Mouse (Mus musculus) stomach, embryonic 16.5 days (tissue): ENCODE data around the gene Tom1l2. TPM values are rescaled to one million over a fixed set of nuclear protein-coding genes. Genes with fewer than 3 reads are reported as not detected.

Experiments
- ATAC-seq: fragments of 200-750 bp; cut with Nextera tagmentation; 2 replicates; pipeline ENCODE4 v1.8.0; 2017; ENCODE audit warnings: moderate number of reproducible peaks, moderate TSS enrichment; ENCODE audit not compliant: insufficient read depth, low FRiP score
- H3K27ac ChIP-seq: fragments of 300-500 bp; sonication (generic); 2 replicates; pipeline ENCODE4 v1.5.1; 2014; ENCODE audit warnings: low read length
- H3K27me3 ChIP-seq: fragments of 300-500 bp; sonication (generic); 2 replicates; pipeline ENCODE4 v1.6.1; 2014; ENCODE audit warnings: low read length, control low read depth, mixed read lengths; ENCODE audit not compliant: control insufficient read depth, insufficient read depth
- H3K36me3 ChIP-seq: fragments of 300-500 bp; sonication (generic); 2 replicates; pipeline ENCODE4 v1.6.1; 2014; ENCODE audit warnings: low read length; ENCODE audit not compliant: control insufficient read depth, insufficient read depth
- H3K4me1 ChIP-seq: fragments of 300-500 bp; sonication (generic); 2 replicates; pipeline ENCODE4 v1.6.1; 2014; ENCODE audit warnings: low read length, control low read depth, mixed read lengths; ENCODE audit not compliant: control insufficient read depth, insufficient read depth
- H3K4me2 ChIP-seq: fragments of 300-500 bp; sonication (generic); 2 replicates; pipeline ENCODE4 v1.6.1; 2014; ENCODE audit warnings: low read depth, low read length, mixed read lengths
- H3K4me3 ChIP-seq: fragments of 300-500 bp; sonication (generic); replicated peaks from 2 replicates; pipeline ENCODE4 v1.5.1; 2014; ENCODE audit warnings: mild to moderate bottlenecking, low read length
- H3K9ac ChIP-seq: fragments of 300-500 bp; sonication (generic); 2 replicates; pipeline ENCODE4 v1.6.1; 2014; ENCODE audit warnings: low read length
- H3K9me3 ChIP-seq: fragments of 300-500 bp; sonication (generic); replicated peaks from 2 replicates; pipeline ENCODE4 v1.6.1; 2016; ENCODE audit warnings: low read length, control low read depth; ENCODE audit not compliant: control insufficient read depth
- WGBS: fragments of 180-500 bp; shearing (Covaris S2); extraction: QIAGEN DNeasy Blood & Tissue Kit; methylation state at CpG from one replicate; pipeline ENCODE4 v1.1.7; 2014; 5-methylcytosine and 5-hydroxymethylcytosine counted together
- polyA plus RNA-seq: library from polyadenylated mRNA; unstranded; fragments of >200 nt; fragmentation: Nextera tagmentation; extraction: Ambion mirVana; gene quantifications from 2 replicates; pipeline ENCODE4 v1.2.1, GENCODE M21; 2015

The Tom1l2 gene
- polyA plus RNA-seq, 1 experiment from 2014 or later = 29.9 TPM

- no peak overlapping the region for H3K4me2 ChIP-seq
- H3K27me3 ChIP-seq = no peaks in the 10 kb centered on the region
- H3K36me3 ChIP-seq = peaks cover 40% of the 10 kb centered on the region
- no peak for ATAC-seq
- H3K27ac ChIP-seq = no peak overlapping the region
- H3K9ac ChIP-seq = no peak overlapping the region
- 0 out of 2 replicates have a peak, but pooled peaks cover 10% of the 10 kb centered on the region for H3K4me1 ChIP-seq
- H3K9me3 ChIP-seq = peaks cover 14% of the 10 kb centered on the region; the same call in 1 of the 2 replicates
- H3K4me3 ChIP-seq = no peak overlapping the region
- 83% methylated on average over 4 of the region's 4 CpGs for WGBS
Measured at GRCm38 (mm10) chr11:60193556-60193955, 159.1 kb downstream of the Tom1l2 start.

GRCm38 (mm10) chr11:60192534-60192933 is 160.2 kb downstream of the Tom1l2 start:
- peaks cover 14% of the 10 kb centered on the region; the same call in 1 of the 2 replicates for H3K9me3 ChIP-seq
- no peak for ATAC-seq
- H3K9ac ChIP-seq = no peak overlapping the region
- 0 out of 2 replicates have a peak, but pooled peaks cover 12% of the 10 kb centered on the region for H3K4me1 ChIP-seq
- H3K4me3 ChIP-seq = no peak overlapping the region
- no peaks in the 10 kb centered on the region for H3K27me3 ChIP-seq
- H3K4me2 ChIP-seq = no peak overlapping the region
- WGBS = 76% methylated on average over 6 of the region's 6 CpGs
- peaks cover 42% of the 10 kb centered on the region for H3K36me3 ChIP-seq
- H3K27ac ChIP-seq = no peak overlapping the region

- Histone ChIP-seq H3K36me3 (peaks cover 50% of the 10 kb centered on the region), H3K9me3 (peaks cover 12% of the 10 kb centered on the region; the same call in 1 of the 2 replicates), H3K4me2 (no peak overlapping the region), H3K27me3 (no peaks in the 10 kb centered on the region), H3K27ac (no peak overlapping the region; the same call in 1 of the 2 replicates), H3K4me1 (peaks cover 13% of the 10 kb centered on the region; the same call in 1 of the 2 replicates), H3K4me3 (no peak overlapping the region), H3K9ac (no peak overlapping the region)
- ATAC-seq = no peak
- 88% methylated on average over 17 of the region's 17 CpGs for WGBS
Measured at GRCm38 (mm10) chr11:60190055-60190641, 162.6 kb downstream of the Tom1l2 start.

DNA sequence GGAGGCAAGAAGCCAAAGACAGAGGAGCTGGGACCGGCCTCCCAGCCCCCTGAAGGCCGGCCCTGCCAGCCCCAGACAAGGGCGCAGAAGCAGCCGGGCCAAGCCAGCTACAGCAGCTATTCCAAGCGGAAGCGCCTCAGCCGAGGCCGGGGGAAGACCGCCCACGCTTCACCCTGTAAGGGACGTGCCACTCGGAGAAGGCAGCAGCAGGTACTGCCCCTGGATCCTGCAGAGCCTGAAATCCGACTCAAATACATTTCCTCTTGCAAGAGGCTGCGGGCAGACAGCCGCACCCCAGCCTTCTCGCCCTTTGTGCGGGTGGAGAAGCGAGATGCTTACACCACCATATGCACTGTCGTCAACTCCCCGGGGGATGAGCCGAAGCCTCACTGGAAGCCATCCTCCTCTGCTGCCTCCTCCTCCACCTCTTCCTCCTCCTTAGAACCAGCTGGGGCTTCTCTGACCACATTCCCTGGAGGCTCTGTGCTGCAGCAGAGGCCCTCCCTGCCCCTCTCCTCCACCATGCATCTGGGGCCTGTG is 163.1 kb downstream of the Tom1l2 start:
- peaks cover 44% of the 10 kb centered on the region for H3K36me3 ChIP-seq
- H3K9me3 ChIP-seq = peaks cover 6% of the 10 kb centered on the region; the same call in 1 of the 2 replicates
- no peak overlapping the region for H3K9ac ChIP-seq
- H3K27ac ChIP-seq = peak overlapping the region; percentile 14; the same call in 1 of the 2 replicates
- peaks cover 19% of the 10 kb centered on the region for H3K4me1 ChIP-seq
- ATAC-seq = peak; percentile 42; the same call in 1 of the 2 replicates
- no peaks in the 10 kb centered on the region for H3K27me3 ChIP-seq
- H3K4me3 ChIP-seq = no peak overlapping the region
- H3K4me2 ChIP-seq = no peak overlapping the region
- 76% methylated on average over 21 of the region's 21 CpGs for WGBS

DNA sequence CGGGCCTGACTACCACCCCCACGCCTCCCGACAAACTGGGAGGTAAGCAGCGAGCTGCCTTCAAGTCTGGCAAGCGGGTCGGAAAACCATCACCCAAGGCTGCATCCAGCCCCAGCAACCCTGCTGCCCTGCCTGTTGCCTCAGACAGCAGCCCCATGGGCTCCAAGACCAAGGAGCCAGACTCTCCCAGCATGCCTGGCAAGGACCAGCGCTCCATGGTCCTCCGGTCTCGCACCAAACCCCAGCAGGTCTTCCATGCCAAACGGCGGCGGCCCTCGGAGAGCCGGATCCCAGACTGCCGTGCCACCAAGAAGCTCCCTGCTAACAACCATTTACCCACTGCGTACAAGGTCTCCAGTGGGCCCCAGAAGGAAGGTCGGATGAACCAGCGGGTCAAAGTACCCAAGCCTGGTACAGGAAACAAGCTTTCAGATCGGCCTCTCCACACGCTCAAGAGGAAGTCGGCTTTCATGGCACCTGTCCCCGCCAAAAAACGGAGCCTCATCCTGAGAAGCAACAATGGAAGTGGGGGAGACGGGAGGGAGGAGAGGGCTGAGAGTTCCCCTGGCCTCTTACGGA is 164.3 kb downstream of the Tom1l2 start:
- ATAC-seq = no peak
- no peaks in the 10 kb centered on the region for H3K9me3 ChIP-seq

DNA sequence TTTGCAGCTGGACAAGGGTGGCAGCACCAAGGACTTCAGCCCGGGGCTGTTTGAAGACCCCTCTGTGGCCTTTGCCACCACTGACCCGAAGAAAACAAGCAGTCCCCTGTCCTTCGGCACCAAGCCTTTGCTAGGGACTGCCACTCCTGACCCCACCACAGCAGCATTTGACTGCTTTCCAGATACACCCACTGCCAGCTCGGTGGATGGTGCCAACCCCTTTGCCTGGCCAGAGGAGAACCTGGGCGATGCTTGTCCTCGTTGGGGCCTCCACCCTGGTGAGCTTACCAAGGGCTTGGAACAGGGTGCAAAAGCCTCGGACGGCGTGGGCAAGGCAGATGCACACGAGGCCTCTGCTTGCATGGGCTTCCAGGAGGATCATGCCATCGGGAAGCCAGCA is 165.6 kb downstream of the Tom1l2 start:
- Histone ChIP-seq H3K4me2 (no peak overlapping the region), H3K27me3 (no peaks in the 10 kb centered on the region), H3K9ac (no peak overlapping the region), H3K4me3 (no peak overlapping the region), H3K4me1 (peaks cover 43% of the 10 kb centered on the region), H3K9me3 (no peaks in the 10 kb centered on the region), H3K27ac (no peak overlapping the region), H3K36me3 (peaks cover 36% of the 10 kb centered on the region)
- WGBS = 88% methylated on average over 11 of the region's 11 CpGs
- ATAC-seq = no peak

More for the DNA sequence above, 164.3 kb downstream of the Tom1l2 start:
- WGBS = 89% methylated on average over 25 of the region's 25 CpGs
- Histone ChIP-seq H3K36me3 (peaks cover 36% of the 10 kb centered on the region), H3K27me3 (no peaks in the 10 kb centered on the region), H3K27ac (no peak overlapping the region), H3K4me3 (no peak overlapping the region), H3K4me2 (no peak overlapping the region), H3K4me1 (peaks cover 30% of the 10 kb centered on the region), H3K9ac (no peak overlapping the region)

DNA sequence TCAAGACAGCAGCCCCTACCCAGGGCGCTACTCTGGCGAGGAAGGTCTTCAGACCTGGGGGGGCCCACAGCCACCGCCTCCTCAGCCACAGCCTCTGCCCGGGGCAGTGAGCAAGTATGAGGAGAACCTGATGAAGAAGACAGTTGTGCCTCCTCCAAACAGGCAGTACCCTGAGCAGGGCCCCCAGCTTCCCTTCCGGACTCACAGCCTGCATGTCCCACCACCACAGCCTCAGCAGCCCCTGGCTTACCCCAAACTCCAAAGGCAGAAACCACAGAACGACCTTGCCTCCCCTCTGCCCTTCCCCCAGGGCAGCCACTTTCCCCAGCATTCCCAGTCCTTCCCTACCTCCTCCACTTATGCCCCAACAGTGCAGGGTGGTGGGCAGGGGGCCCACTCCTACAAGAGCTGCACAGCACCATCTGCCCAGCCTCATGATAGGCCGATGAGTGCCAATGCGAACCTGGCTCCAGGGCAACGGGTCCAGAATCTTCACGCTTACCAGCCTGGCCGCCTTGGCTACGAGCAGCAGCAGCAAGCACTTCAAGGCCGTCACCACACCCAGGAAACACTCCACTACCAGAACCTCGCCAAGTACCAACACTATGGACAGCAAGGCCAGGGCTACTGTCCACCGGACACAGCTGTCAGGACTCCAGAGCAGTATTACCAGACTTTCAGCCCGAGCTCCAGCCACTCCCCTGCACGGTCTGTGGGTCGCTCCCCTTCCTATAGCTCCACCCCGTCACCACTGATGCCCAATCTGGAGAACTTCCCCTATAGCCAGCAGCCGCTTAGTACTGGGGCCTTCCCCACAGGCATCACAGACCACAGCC is 167.1 kb downstream of the Tom1l2 start:
- H3K9ac ChIP-seq = no peak overlapping the region
- H3K4me3 ChIP-seq = no peak overlapping the region
- H3K9me3 ChIP-seq = no peaks in the 10 kb centered on the region
- no peaks in the 10 kb centered on the region for H3K27me3 ChIP-seq
- 70% methylated on average over 20 of the region's 20 CpGs for WGBS
- peaks cover 58% of the 10 kb centered on the region for H3K4me1 ChIP-seq
- no peak for ATAC-seq
- peaks cover 30% of the 10 kb centered on the region for H3K36me3 ChIP-seq
- no peak overlapping the region for H3K4me2 ChIP-seq
- H3K27ac ChIP-seq = no peak overlapping the region

GRCm38 (mm10) chr11:60184346-60185325 is 168.1 kb downstream of the Tom1l2 start:
- no peaks in the 10 kb centered on the region for H3K9me3 ChIP-seq
- H3K9ac ChIP-seq = peak overlapping the region; percentile 27; the same call in 1 of the 2 replicates
- no peak overlapping the region for H3K4me3 ChIP-seq
- ATAC-seq = no peak
- H3K27me3 ChIP-seq = no peaks in the 10 kb centered on the region
- 43% methylated on average over 22 of the region's 22 CpGs for WGBS
- H3K4me1 ChIP-seq = peaks cover 67% of the 10 kb centered on the region
- no peak overlapping the region for H3K4me2 ChIP-seq
- peaks cover 25% of the 10 kb centered on the region for H3K36me3 ChIP-seq
- H3K27ac ChIP-seq = peak overlapping the region; percentile 49
